Mouse (Mus musculus): Measurements from ENCODE around the gene Rnf144a.

Rnf144a gene

DNA sequence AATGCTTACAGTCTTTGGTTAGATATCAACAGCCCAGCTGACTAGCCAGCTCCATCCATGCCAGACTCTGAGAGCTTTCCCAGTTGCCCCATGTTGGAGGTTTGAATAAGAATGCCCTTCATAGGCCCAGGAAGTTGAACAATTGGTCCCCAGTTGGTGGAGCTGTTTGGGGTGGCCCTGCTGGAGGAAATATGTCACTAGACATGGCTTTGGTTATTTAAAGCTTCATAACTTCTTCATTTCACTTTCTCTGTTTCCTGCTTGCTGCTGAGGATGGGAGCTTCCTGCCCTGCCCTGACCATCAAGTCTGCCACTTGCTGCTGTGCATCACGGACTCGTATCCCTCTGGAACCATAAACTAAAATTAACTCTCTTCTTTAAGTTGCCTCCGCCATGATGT lies 4.6 kb downstream of the Rnf144a start:
- DNase-seq (ENCODE audit: low spot score) = no peak

GRCm38 (mm10) chr12:26408707-26409106 lies 6.3 kb downstream of the Rnf144a start:
- no peak for DNase-seq (ENCODE audit: low spot score)

DNA sequence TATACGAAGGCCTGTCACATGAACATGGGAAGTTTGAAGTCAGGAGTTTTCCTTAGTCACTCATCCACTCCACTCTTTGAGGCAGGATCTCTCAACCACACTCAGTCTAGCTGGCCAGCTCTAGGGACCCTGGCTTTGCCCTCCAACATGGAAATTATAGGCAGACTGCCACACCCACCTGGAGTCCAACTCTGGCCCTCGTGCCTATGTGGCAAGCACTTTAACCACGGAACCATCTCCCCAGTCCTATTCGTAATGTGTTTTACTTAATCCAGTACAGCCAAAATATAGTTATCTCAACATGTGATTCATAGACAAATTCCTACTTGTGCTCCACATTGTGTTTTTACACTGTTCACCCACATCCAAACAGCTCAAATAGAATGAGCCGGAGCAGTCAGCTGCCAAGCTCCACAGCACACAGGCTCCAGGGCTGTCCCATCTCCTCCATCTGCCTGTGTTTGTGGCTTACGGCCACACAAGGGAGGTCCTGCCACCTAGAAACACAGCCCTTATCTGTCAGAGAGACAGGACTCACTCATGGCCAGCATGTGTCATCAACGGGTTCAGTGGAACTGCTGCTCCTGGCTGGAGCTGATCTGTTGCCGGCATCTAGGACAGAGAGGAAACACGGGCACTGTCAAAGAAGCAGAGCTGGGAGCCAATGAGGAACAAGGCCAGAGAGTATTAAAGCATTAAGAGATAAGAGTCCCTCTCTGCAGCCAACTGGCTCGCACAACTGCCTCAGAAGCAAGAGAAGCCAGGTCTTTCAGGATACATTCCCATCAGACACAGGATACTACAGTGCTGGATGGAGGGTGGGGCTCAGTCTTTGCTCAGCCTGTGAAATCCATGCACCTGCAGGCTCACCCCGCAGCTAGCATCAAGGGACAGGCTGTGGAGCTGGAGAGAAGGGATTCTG lies 10.0 kb downstream of the Rnf144a start:
- DNase-seq (ENCODE audit: low spot score) = no peak

DNA sequence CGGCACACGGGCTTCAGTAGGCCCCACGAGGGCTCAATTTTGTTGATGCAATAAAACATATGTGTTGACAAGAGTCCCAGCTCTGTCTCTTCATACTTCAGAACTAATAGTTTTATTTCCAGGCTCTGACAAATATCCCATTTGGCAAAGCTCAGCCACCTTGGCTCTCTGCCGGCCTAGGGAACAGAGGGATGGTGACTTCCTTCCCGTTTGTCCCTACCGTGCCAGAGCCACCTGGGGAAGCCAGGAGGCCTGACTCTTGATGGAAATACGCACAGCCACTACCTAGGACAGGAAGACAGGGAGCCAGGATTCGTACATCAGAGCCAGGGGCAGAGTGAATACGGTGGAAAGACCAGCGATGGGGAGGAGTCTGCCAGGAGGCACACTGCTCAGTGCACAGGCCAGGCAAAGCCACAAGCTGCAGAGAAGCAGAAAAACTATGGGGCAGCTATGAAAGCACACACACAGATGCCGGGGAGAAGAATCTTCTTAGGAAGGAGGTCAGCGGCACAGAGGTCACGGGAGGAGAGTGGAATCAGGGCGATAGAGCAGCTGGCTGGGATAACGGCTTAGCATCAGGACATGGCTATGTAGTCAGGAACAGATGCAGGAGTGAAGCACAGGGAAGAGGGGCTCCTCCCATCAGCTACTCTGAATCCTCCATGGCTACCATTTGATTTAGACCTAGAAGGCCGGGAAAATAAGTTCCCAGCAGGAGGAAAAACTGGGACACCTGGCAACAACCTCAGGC lies 11.5 kb downstream of the Rnf144a start:
- DNase-seq (ENCODE audit: low spot score) = no peak

DNA sequence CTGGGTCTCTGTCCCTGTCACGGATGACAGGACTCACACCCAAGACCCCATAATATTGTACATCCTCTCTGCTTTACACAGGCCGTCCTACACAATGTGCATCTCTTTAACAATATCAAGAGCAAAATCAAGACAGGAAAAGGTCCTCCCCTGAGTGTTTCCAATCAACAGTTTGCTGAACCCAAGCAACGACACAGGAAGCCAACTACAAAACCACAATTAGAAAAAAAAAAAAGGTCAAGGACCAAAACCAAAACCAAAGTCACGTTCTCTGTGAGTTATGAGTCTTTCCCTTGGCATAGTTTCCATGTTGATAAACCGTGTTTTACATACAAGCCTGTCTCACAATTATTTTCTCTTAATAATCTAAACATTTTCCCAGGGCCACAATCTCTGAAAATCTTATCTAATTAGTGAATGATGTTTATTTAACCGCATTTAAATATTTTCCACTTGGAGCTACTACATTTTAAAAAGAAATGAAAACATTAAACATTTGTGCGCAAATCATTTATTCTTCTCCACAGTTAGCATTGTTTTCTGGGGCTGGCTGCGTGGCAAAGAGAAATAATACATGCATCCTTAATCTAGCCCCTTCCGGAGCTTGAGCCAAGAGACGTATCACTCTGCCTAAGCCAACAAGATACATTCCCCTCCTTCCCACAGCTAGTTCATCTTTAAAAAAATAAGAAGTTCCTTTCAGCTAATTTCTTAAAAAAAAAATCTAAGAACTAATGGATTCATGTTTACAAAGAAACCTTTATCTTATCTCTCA lies 13.2 kb downstream of the Rnf144a start:
- no peak for DNase-seq (ENCODE audit: low spot score)

GRCm38 (mm10) chr12:26401254-26401653 lies 13.8 kb downstream of the Rnf144a start:
- no peak for DNase-seq (ENCODE audit: low spot score)

DNA sequence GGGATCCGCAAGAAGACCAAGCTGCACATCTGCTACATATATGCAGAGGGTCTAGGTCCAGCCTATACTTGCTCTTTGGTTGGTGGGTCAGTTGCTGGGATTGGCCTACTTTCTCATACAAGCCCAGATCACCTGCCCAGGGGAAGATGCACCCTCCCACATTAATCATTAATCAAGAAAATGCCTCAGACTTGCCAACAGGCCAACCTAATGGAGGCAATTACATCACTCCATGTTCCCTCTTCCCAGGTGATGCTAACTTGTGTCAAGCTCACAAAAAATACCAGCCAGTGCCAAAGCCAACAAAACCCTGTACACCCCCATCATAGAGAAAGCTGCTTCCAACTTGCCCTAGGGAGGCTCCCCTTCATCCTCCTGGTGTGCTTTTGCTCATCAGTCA lies 14.3 kb downstream of the Rnf144a start:
- no peak for DNase-seq (ENCODE audit: low spot score)

DNA sequence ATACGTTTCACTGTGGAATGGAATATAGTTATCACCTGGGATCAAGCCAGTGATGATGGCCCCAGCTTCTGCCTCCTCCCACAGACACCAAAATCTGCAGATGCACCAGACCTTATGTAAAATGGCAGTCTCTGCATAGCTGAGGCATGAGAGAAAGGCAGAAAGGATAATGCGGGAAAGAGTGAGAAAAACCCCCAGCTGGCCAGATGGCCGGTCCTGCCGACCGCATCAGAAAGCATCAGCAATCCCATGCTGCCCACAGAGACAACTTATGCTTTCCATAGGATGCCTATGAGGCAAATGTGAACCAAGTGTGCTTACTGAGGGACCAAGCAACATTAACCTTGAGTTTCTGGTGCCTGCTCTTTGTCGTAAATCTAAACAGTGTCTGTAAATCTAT lies 15.7 kb downstream of the Rnf144a start:
- DNase-seq (ENCODE audit: low spot score) = no peak

DNA sequence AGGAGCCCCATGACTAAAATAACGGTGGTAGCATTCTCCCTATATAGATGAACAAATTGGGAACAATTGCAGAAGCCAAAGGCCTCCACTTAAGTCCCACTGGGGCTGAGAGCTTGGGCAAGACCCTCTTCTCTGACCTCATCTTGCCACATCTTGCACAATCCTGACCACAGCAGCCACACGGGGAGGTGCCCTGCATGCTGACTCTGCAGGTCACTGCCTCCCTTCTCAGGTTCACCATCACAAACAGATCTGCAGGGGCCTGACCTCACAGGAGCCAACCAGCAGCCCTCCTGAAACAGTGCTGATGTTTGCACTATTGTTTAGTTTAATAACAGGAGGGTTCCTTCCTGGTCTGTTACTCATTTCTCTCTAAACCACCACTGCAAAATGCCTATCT lies 16.5 kb downstream of the Rnf144a start:
- no peak for DNase-seq (ENCODE audit: low spot score)

DNA sequence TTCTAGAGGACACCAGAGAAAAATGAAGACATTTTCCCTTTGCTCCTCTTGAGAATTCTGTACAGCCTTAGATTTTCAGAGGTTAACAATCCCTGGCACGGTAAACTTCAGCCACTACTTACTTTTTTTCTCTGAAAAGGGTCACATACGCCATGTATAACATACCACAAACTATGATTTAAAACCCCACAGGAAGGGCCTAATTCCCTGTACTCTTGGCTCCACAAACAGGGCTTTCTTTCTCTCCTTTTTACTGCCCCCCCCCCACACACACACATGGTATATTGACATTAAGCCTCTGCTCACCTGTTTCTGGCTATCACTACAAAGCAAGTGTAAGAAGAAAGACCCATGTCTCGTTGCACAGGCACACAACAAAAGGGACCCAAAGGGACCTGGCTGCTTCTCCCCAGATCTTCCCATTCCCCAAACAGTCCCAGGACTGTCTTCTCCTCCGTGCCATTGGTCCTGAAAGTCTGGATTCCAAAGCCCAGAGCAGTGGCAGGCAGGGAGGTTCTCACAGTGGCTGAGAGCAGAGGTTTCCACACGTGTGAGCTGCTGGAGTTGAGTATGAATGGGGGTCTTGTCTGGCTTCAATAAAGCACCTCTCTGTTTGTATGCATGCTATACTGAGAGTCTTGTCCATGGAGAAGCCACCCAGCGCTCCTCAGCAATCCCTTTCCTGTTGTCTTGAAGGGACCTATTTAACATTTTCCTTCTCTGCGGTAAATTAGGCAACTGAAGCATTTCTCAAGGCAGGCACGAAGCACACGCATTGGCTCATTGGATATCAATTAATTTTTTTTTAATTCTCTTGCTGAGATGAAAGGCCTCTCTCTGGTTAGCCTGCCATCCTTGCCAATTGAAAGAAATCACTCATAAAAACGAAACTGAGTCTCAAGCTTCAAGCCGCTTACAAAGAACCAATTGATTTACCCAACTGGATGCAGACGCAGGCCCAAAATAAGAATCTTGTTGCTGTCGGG lies 20.3 kb downstream of the Rnf144a start:
- no peak for DNase-seq (ENCODE audit: low spot score)

DNA sequence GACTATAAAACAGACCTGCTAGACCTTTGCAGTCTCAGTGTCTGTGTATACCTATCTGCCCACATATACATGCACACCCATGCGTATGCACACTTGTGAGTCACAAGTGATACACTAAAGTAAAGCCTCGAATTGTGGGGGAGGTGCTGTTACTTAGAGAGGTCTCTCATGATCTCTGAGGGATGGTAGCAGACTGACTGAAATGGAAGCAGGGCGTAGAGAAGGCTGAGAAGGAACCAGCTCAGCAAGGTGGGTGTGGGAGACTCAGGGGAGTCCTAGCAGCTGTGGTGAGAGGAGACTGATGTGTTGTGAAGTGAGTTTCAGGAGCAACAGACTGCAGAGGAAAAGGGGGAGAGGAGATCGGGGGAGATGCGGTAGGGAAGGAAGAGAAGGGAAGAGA lies 21.8 kb downstream of the Rnf144a start:
- DNase-seq (ENCODE audit: low spot score) = no peak

- no peak for DNase-seq (ENCODE audit: low spot score)
Measured at GRCm38 (mm10) chr12:26391162-26391561, 23.9 kb downstream of the Rnf144a start.

- DNase-seq (ENCODE audit: low spot score) = no peak
Measured at GRCm38 (mm10) chr12:26387523-26387922, 27.5 kb downstream of the Rnf144a start.

DNA sequence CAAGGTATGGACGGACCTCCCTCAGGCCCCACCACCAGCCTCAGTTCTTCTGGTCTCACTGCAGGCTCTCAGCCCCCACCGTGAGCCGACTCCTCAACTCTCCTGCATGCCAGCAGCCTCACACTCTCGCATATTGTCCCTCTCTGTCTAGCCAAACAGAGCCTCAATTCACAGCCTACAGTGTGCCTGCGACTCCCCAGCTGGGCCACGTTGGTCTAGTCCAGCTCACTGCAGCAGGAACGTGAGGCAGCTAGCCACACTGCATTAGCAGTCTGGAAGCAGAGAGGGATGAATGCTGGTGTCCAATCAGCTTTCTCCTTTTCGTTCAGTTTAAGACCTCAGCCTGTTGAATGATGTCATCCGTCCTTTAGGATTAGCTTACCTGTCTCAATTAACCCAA lies 28.1 kb downstream of the Rnf144a start:
- DNase-seq (ENCODE audit: low spot score) = no peak

GRCm38 (mm10) chr12:26386189-26386588 lies 28.9 kb downstream of the Rnf144a start:
- DNase-seq (ENCODE audit: low spot score) = no peak

GRCm38 (mm10) chr12:26385735-26386134 lies 29.3 kb downstream of the Rnf144a start:
- DNase-seq (ENCODE audit: low spot score) = no peak

GRCm38 (mm10) chr12:26381730-26382129 lies 33.3 kb downstream of the Rnf144a start:
- no peak for DNase-seq (ENCODE audit: low spot score)

DNA sequence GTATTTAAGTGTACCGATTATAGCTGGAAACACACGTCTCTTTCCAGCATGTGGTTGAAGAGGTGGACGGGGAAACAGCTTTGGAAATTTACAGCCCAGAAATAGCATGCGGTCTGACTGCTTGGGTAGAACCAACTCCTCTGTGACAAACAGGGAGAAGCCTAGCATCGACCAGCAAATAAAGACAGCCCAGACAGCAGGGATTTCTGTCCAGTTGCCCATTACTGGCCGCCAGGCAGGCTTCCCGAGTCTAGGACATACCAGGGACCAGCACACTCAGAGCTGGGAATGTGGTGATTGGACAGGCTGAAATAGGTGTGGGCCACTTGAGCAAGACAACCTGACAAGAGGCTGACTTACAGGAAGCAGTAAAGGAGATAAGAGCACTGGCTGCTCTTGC lies 35.3 kb downstream of the Rnf144a start:
- no peak for DNase-seq (ENCODE audit: low spot score)

GRCm38 (mm10) chr12:26377691-26378090 lies 37.4 kb downstream of the Rnf144a start:
- peak; percentile 56 for DNase-seq (ENCODE audit: low spot score)

- DNase-seq (ENCODE audit: low spot score) = no peak
Measured at GRCm38 (mm10) chr12:26376541-26377323, 38.3 kb downstream of the Rnf144a start.
